ENCODE assay signal across 20 mouse cellular contexts in the genomic region with DNA sequence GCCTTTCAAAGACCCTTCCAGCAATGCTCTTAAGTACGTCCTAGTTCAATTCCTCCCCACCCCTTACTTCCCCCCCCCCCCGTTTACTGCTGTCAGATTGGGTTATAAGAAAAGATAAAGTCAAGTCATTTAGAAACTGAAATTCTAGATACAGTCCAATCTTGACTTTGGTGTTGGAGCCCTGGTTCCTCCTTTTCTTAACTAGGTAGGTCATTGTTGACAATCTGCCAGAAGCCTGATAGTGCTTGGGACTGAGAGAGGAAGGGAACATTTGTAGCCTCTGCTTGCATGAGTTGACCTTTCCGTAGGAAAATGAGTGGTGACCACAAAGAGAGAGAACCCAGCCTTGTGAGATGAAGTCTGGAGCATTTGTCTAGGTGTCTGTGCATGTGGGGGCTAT. TPM values are rescaled to one million over a fixed set of nuclear protein-coding genes. Genes with fewer than 3 reads are reported as not detected.
DNase-seq lines count a peak whose midpoint lies in the region; ATAC-seq and TF ChIP-seq lines count a peak whose summit lies in the region.
"Had no signal": no experiment of that assay in that cellular context is flagged by ENCODE, and none has a peak within 500 bp of the region (broad histone marks: within the 10 kb centered on the region; RNA-seq: fewer than 3 reads in every experiment).

No protein-coding gene starts in this region.

- H3K36me3 ChIP-seq in heart, postnatal 0 days (replicated peaks; ENCODE audit: control insufficient read depth, insufficient read depth, low read length), result no peaks in the 10 kb centered on the region
- H3K36me3 ChIP-seq in heart, embryonic 11.5 days (ENCODE audit: control insufficient read depth, insufficient read depth, low read length), result no peaks in the 10 kb centered on the region
- no peaks in the 10 kb centered on the region for H3K36me3 ChIP-seq in CH12.LX (replicated peaks in 1 of 2; ENCODE audit: control insufficient read depth in 1 of 2, insufficient read depth in 1 of 2, low read length in 1 of 2)
- H3K36me3 ChIP-seq: embryonic facial prominence, embryonic 13.5 days; heart, embryonic 15.5 days; hindbrain, embryonic 13.5 days; limb, embryonic 13.5 days; midbrain, embryonic 15.5 days had no signal

- TF ChIP-seq RAD21 in CH12.LX (IDR thresholded peaks at IDR 0.05; ENCODE audit: low read depth, low read length), result no peak

- dilution Hi-C loops in CH12.LX (cut with MboI; ENCODE audit: extremely low pct_ligation_motif_present, extremely low pct_unique_long_range_greater_than_20kb, low sequenced_read_pairs), result no loop called here

- TF ChIP-seq POLR2A in CH12.LX (IDR thresholded peaks at IDR 0.05; ENCODE audit: low read depth, low read length), result no peak

- H3K4me2 ChIP-seq in heart, postnatal 0 days (ENCODE audit: low read depth, low read length), result no peak overlapping the region
- H3K4me2 ChIP-seq in heart, embryonic 11.5 days, result no peak overlapping the region
- H3K4me2 ChIP-seq in CH12.LX (ENCODE audit: insufficient read depth, low read depth, poor library complexity, severe bottlenecking), result peak overlapping the region; percentile 13; the same call in 1 of the 2 replicates
- H3K4me2 ChIP-seq: embryonic facial prominence, embryonic 13.5 days; heart, embryonic 15.5 days; hindbrain, embryonic 13.5 days; limb, embryonic 13.5 days; midbrain, embryonic 15.5 days had no signal

- H3K4me1 ChIP-seq in heart, postnatal 0 days (ENCODE audit: control insufficient read depth, insufficient read depth), result no peaks in the 10 kb centered on the region
- no peaks in the 10 kb centered on the region for H3K4me1 ChIP-seq in heart, embryonic 11.5 days (ENCODE audit: control insufficient read depth, insufficient read depth, low read length)
- peaks cover 11 to 24% of the 10 kb centered on the region in 2 experiments for H3K4me1 ChIP-seq in CH12.LX (ENCODE audit: control insufficient read depth in 1 of 2, insufficient read depth in 2 of 2)
- H3K4me1 ChIP-seq: embryonic facial prominence, embryonic 13.5 days; heart, embryonic 15.5 days; hindbrain, embryonic 13.5 days; midbrain, embryonic 15.5 days had no signal

- H3K79me2 ChIP-seq in CH12.LX (replicated peaks; ENCODE audit: control insufficient read depth, extremely low read depth, insufficient read depth, poor library complexity, severe bottlenecking), result no peaks in the 10 kb centered on the region

- peak; percentile 16 for DNase-seq in heart, postnatal 0 days (ENCODE audit: low spot score)
- peak; percentile 12 for DNase-seq in layer of hippocampus, adult 9-10 months (ENCODE audit: low spot score)
- DNase-seq in layer of hippocampus, adult 18-20 months (ENCODE audit: low spot score in 2 of 2), result no peak
- DNase-seq in CH12.LX (ENCODE audit: extremely low read depth), result peak; percentile 65
- peak; percentile 48 for DNase-seq in large intestine, adult 2 months (ENCODE audit: low read depth, low spot score)
- no peak for DNase-seq in right cerebral cortex, postnatal 36 days (ENCODE audit: low spot score in 2 of 2)
- no peak for DNase-seq in frontal cortex, postnatal 36 days (ENCODE audit: low spot score in 2 of 2)
- DNase-seq: kidney, adult 18-20 months; right cerebral cortex, postnatal 25 days; thymus, adult 2 months had no signal

- TF ChIP-seq EP300 in heart, postnatal 0 days (IDR thresholded peaks at IDR 0.05; ENCODE audit: low read depth), result no peak
- peak; percentile 78 for TF ChIP-seq EP300 in CH12.LX (IDR thresholded peaks at IDR 0.05; ENCODE audit: low read length)

- H3K9ac ChIP-seq in heart, postnatal 0 days (replicated peaks; ENCODE audit: low read depth, low read length), result no peak overlapping the region
- H3K9ac ChIP-seq in heart, embryonic 11.5 days (ENCODE audit: low read depth, low read length), result no peak overlapping the region
- H3K9ac ChIP-seq in CH12.LX (ENCODE audit: insufficient read depth, low read depth), result no peak overlapping the region
- H3K9ac ChIP-seq: embryonic facial prominence, embryonic 13.5 days; heart, embryonic 15.5 days; hindbrain, embryonic 13.5 days; limb, embryonic 13.5 days; midbrain, embryonic 15.5 days had no signal

- ATAC-seq in heart, postnatal 0 days (ENCODE audit: insufficient read depth, low read depth), result no peak
- ATAC-seq in heart, embryonic 11.5 days (replicated peaks; ENCODE audit: insufficient number of reproducible peaks, low FRiP score, low TSS enrichment), result no peak
- ATAC-seq: midbrain, embryonic 15.5 days had no signal

- H3K9me3 ChIP-seq in heart, postnatal 0 days (replicated peaks; ENCODE audit: control insufficient read depth, low read length), result no peaks in the 10 kb centered on the region
- no peaks in the 10 kb centered on the region for H3K9me3 ChIP-seq in heart, embryonic 11.5 days (replicated peaks; ENCODE audit: control insufficient read depth, low read length)
- H3K9me3 ChIP-seq in CH12.LX (replicated peaks; ENCODE audit: low read length), result no peaks in the 10 kb centered on the region
- H3K9me3 ChIP-seq: embryonic facial prominence, embryonic 13.5 days; heart, embryonic 15.5 days; hindbrain, embryonic 13.5 days; limb, embryonic 13.5 days; midbrain, embryonic 15.5 days had no signal

- in situ Hi-C loops in CH12.LX (cut with MboI; ENCODE audit: low pct_ligation_motif_present, low pct_unique_long_range_greater_than_20kb, low sequenced_read_pairs), result no loop called here

- H3K27ac ChIP-seq in heart, postnatal 0 days (ENCODE audit: low read depth), result no peak overlapping the region
- no peak overlapping the region for H3K27ac ChIP-seq in heart, embryonic 11.5 days (ENCODE audit: low read depth, low read length)
- H3K27ac ChIP-seq in CH12.LX (ENCODE audit: insufficient read depth, low read depth), result no peak overlapping the region
- H3K27ac ChIP-seq: embryonic facial prominence, embryonic 13.5 days; heart, embryonic 15.5 days; hindbrain, embryonic 13.5 days; limb, embryonic 13.5 days; macrophage; midbrain, embryonic 15.5 days had no signal

- no peak overlapping the region for H3K4me3 ChIP-seq in heart, postnatal 0 days (ENCODE audit: low read depth, low read length)
- H3K4me3 ChIP-seq in heart, embryonic 11.5 days (ENCODE audit: low read depth, low read length), result no peak overlapping the region
- H3K4me3 ChIP-seq in CH12.LX (replicated peaks in 1 of 3; ENCODE audit: low read depth in 2 of 3, low read length in 2 of 3, poor library complexity in 1 of 3), result no peak overlapping the region
- H3K4me3 ChIP-seq: embryonic facial prominence, embryonic 13.5 days; heart, embryonic 15.5 days; hindbrain, embryonic 13.5 days; limb, embryonic 13.5 days; midbrain, embryonic 15.5 days had no signal

- H3K27me3 ChIP-seq in heart, postnatal 0 days (ENCODE audit: control insufficient read depth, insufficient read depth, low read length), result no peaks in the 10 kb centered on the region
- H3K27me3 ChIP-seq in heart, embryonic 11.5 days (ENCODE audit: control insufficient read depth, insufficient read depth, low read length), result no peaks in the 10 kb centered on the region
- no peaks in the 10 kb centered on the region for H3K27me3 ChIP-seq in CH12.LX (replicated peaks)
- H3K27me3 ChIP-seq: embryonic facial prominence, embryonic 13.5 days; heart, embryonic 15.5 days; hindbrain, embryonic 13.5 days; limb, embryonic 13.5 days; midbrain, embryonic 15.5 days had no signal

- no peak for TF ChIP-seq CTCF in heart, postnatal 0 days (IDR thresholded peaks at IDR 0.05; ENCODE audit: low read depth)
- no peak for TF ChIP-seq CTCF in CH12.LX (conservative IDR thresholded peaks at IDR 0.05 in 1 of 2, IDR thresholded peaks at IDR 0.05 in 1 of 2; ENCODE audit: low read depth in 2 of 2, low read length in 2 of 2)

- 54% methylated on average over 3 of the region's 3 CpGs for WGBS in heart, postnatal 0 days
- WGBS in heart, embryonic 11.5 days (ENCODE audit: insufficient replicate concordance), result 62% methylated on average over 3 of the region's 3 CpGs
- 20% methylated on average over 3 of the region's 3 CpGs for WGBS in large intestine, adult 2 months

TF ChIP-seq in CH12.LX, 34 proteins besides CTCF, POLR2A, EP300 and RAD21 (continues in another document):
- TF ChIP-seq MYC (IDR thresholded peaks at IDR 0.05; ENCODE audit: low read depth, low read length) (no peak), ZC3H11A (IDR thresholded peaks at IDR 0.05; ENCODE audit: low read depth, low read length) (no peak), MXI1 (IDR thresholded peaks at IDR 0.05; ENCODE audit: low read depth, low read length) (no peak), TBP (conservative IDR thresholded peaks at IDR 0.05; ENCODE audit: low read depth, low read length) (no peak), MEF2A (IDR thresholded peaks at IDR 0.05; ENCODE audit: borderline replicate concordance, low read depth, low read length) (peak; percentile 57; the same call in 1 of the 2 replicates), GABPA (IDR thresholded peaks at IDR 0.05; ENCODE audit: insufficient replicate concordance, low read depth, low read length) (no peak), NELFE (IDR thresholded peaks at IDR 0.05; ENCODE audit: low read depth, low read length) (no peak), IRF4 (IDR thresholded peaks at IDR 0.05; ENCODE audit: low read depth, low read length) (peak; percentile 90), SMC3 (IDR thresholded peaks at IDR 0.05; ENCODE audit: low read depth, low read length) (no peak), RCOR1 (conservative IDR thresholded peaks at IDR 0.05; ENCODE audit: low read depth, low read length) (peak; percentile 62; the same call in 1 of the 2 replicates), CHD2 (IDR thresholded peaks at IDR 0.05; ENCODE audit: low read length) (peak; percentile 55; the same call in 1 of the 2 replicates), ETS1 (conservative IDR thresholded peaks at IDR 0.05; ENCODE audit: low read depth, low read length) (peak; percentile 67), KAT2A (IDR thresholded peaks at IDR 0.05; ENCODE audit: insufficient replicate concordance, low read length) (no peak), JUN (IDR thresholded peaks at IDR 0.05; ENCODE audit: insufficient read depth, low read depth, low read length) (peak; percentile 61), JUND (conservative IDR thresholded peaks at IDR 0.05; ENCODE audit: low read depth, low read length) (peak; percentile 84), USF1 (IDR thresholded peaks at IDR 0.05; ENCODE audit: low read depth, low read length) (no peak), ZNF384 (IDR thresholded peaks at IDR 0.05; ENCODE audit: low read depth, low read length) (no peak), MAFK (IDR thresholded peaks at IDR 0.05; ENCODE audit: insufficient replicate concordance, low read length) (peak; percentile 49; the same call in 1 of the 2 replicates)

RNA-seq across cellular contexts. Expression of gene Gm33543, which starts 7.8 kb away (rescaled TPM):
- total RNA-seq in heart, postnatal 0 days (2014; rRNA removed; ENCODE audit: low replicate concordance), result 0.58 TPM in 1 of 2 replicates, not detected in the other
- 0.26 and 0.55 TPM in 2 replicates for polyA plus RNA-seq in heart, postnatal 0 days (2015; fragmentation: Nextera tagmentation; extraction: Ambion mirVana)
- not detected in 2 replicates for polyA plus RNA-seq in heart, embryonic 11.5 days (2014; fragmentation: Nextera tagmentation; extraction: Ambion mirVana)
- total RNA-seq in layer of hippocampus, adult 18-20 months (2021), result under 1 TPM; 0.23 to 0.45 TPM
- total RNA-seq in CH12.LX (2012; rRNA removed), result not detected in 2 replicates
- total RNA-seq in CH12.LX (2014; rRNA removed), result not detected in 2 replicates
- polyA plus RNA-seq in CH12.LX (2012; ENCODE audit: insufficient read length, low read depth), result not detected in 2 replicates
- not detected in 2 replicates for polyA plus RNA-seq in large intestine, adult 2 months (2012; rRNA removed)
- total RNA-seq: gastrocnemius, postnatal 4 days had no signal
- polyA plus RNA-seq: embryonic facial prominence, embryonic 13.5 days; frontal cortex, adult 2 months; heart, embryonic 15.5 days; hindbrain, embryonic 13.5 days; limb, embryonic 13.5 days; macrophage; midbrain, embryonic 15.5 days; stomach, embryonic 14.5 days had no signal

Comparison
In these comparisons a context has a peak if more than half of its experiments do, and no peak if none do; other contexts are left out.
1. DNase-seq: peak in heart, postnatal 0 days (single experiment), layer of hippocampus, adult 9-10 months (single experiment), CH12.LX (single experiment) and large intestine, adult 2 months (single experiment); none in layer of hippocampus, adult 18-20 months (0 of 2), right cerebral cortex, postnatal 36 days (0 of 2) and frontal cortex, postnatal 36 days (0 of 2).